Mouse (Mus musculus): ENCODE data around the gene Snrpf. TPM values are rescaled to one million over a fixed set of nuclear protein-coding genes. Genes with fewer than 3 reads are reported as not detected.
A peak's percentile ranks its signal among the peaks of the same experiment; 100 is the strongest.

Gene Snrpf
- polyA plus RNA-seq, 1 experiment from 2014 or later: 53.0 TPM

- no peak for TF ChIP-seq CTCF (IDR thresholded peaks at IDR 0.05; ENCODE audit: low read depth)
- TF ChIP-seq EP300 (IDR thresholded peaks at IDR 0.05; ENCODE audit: low read depth): no peak
- ATAC-seq (no peak), DNase-seq (no peak)
- Histone ChIP-seq H3K27me3 (ENCODE audit: insufficient read depth, low read length) (no peaks in the 10 kb centered on the region), H3K27ac (ENCODE audit: low read depth) (no peak overlapping the region), H3K4me2 (ENCODE audit: low read depth, low read length) (no peak overlapping the region), H3K9me3 (ENCODE audit: low read length) (peaks cover 12% of the 10 kb centered on the region), H3K9ac (replicated peaks) (no peak overlapping the region), H3K36me3 (replicated peaks; ENCODE audit: insufficient read depth, low read length) (no peaks in the 10 kb centered on the region), H3K4me1 (ENCODE audit: insufficient read depth) (no peaks in the 10 kb centered on the region), H3K4me3 (ENCODE audit: low read depth, low read length) (no peak overlapping the region)
- 90% methylated on average over 7 of the region's 7 CpGs for WGBS (ENCODE audit: insufficient replicate concordance)
Measured at GRCm38 (mm10) chr10:93609236-93609635, 19.7 kb upstream of the Snrpf start.

GRCm38 (mm10) chr10:93608051-93608450 lies 18.5 kb upstream of the Snrpf start:
- WGBS (ENCODE audit: insufficient replicate concordance): 70% methylated on average over 9 of the region's 9 CpGs
- no peak for DNase-seq
- ATAC-seq: no peak

GRCm38 (mm10) chr10:93606326-93606725 lies 16.8 kb upstream of the Snrpf start:
- ATAC-seq (no peak), DNase-seq (no peak)
- peaks cover 12% of the 10 kb centered on the region for H3K9me3 ChIP-seq (ENCODE audit: low read length)
- no peak overlapping the region for H3K4me3 ChIP-seq (ENCODE audit: low read depth, low read length)
- H3K4me1 ChIP-seq (ENCODE audit: insufficient read depth): no peaks in the 10 kb centered on the region
- H3K36me3 ChIP-seq (replicated peaks; ENCODE audit: insufficient read depth, low read length): no peaks in the 10 kb centered on the region
- no peak for TF ChIP-seq EP300 (IDR thresholded peaks at IDR 0.05; ENCODE audit: low read depth)
- WGBS (ENCODE audit: insufficient replicate concordance): 86% methylated on average over 9 of the region's 9 CpGs
- no peaks in the 10 kb centered on the region for H3K27me3 ChIP-seq (ENCODE audit: insufficient read depth, low read length)
- no peak overlapping the region for H3K4me2 ChIP-seq (ENCODE audit: low read depth, low read length)
- no peak overlapping the region for H3K9ac ChIP-seq (replicated peaks)
- H3K27ac ChIP-seq (ENCODE audit: low read depth): no peak overlapping the region

More at GRCm38 (mm10) chr10:93608051-93608450, 18.5 kb upstream of the Snrpf start:
- Histone ChIP-seq H3K9me3 (ENCODE audit: low read length) (peaks cover 12% of the 10 kb centered on the region), H3K27me3 (ENCODE audit: insufficient read depth, low read length) (no peaks in the 10 kb centered on the region), H3K36me3 (replicated peaks; ENCODE audit: insufficient read depth, low read length) (no peaks in the 10 kb centered on the region), H3K9ac (replicated peaks) (no peak overlapping the region), H3K27ac (ENCODE audit: low read depth) (no peak overlapping the region), H3K4me1 (ENCODE audit: insufficient read depth) (no peaks in the 10 kb centered on the region), H3K4me2 (ENCODE audit: low read depth, low read length) (no peak overlapping the region), H3K4me3 (ENCODE audit: low read depth, low read length) (no peak overlapping the region)
- TF ChIP-seq EP300 (IDR thresholded peaks at IDR 0.05; ENCODE audit: low read depth) (no peak), CTCF (IDR thresholded peaks at IDR 0.05; ENCODE audit: low read depth) (peak; percentile 58)

- WGBS (ENCODE audit: insufficient replicate concordance): 88% methylated on average over 1 of the region's 1 CpGs
- no peak for ATAC-seq
Measured at GRCm38 (mm10) chr10:93603256-93603655, 13.8 kb upstream of the Snrpf start.

GRCm38 (mm10) chr10:93602309-93602708 lies 12.8 kb upstream of the Snrpf start:
- Histone ChIP-seq H3K4me3 (ENCODE audit: low read depth, low read length) (no peak overlapping the region), H3K27ac (ENCODE audit: low read depth) (no peak overlapping the region), H3K9me3 (ENCODE audit: low read length) (no peaks in the 10 kb centered on the region), H3K9ac (replicated peaks) (no peak overlapping the region), H3K36me3 (replicated peaks; ENCODE audit: insufficient read depth, low read length) (no peaks in the 10 kb centered on the region), H3K4me1 (ENCODE audit: insufficient read depth) (no peaks in the 10 kb centered on the region), H3K4me2 (ENCODE audit: low read depth, low read length) (no peak overlapping the region), H3K27me3 (ENCODE audit: insufficient read depth, low read length) (no peaks in the 10 kb centered on the region)
- ATAC-seq (no peak), DNase-seq (no peak)
- WGBS (ENCODE audit: insufficient replicate concordance): 70% methylated on average over 5 of the region's 5 CpGs
- no peak for TF ChIP-seq EP300 (IDR thresholded peaks at IDR 0.05; ENCODE audit: low read depth)
- no peak for TF ChIP-seq CTCF (IDR thresholded peaks at IDR 0.05; ENCODE audit: low read depth)

More at GRCm38 (mm10) chr10:93603256-93603655, 13.8 kb upstream of the Snrpf start:
- no peak for DNase-seq
- no peak overlapping the region for H3K4me2 ChIP-seq (ENCODE audit: low read depth, low read length)
- peak; percentile 35 for TF ChIP-seq CTCF (IDR thresholded peaks at IDR 0.05; ENCODE audit: low read depth)
- no peak for TF ChIP-seq EP300 (IDR thresholded peaks at IDR 0.05; ENCODE audit: low read depth)
- no peak overlapping the region for H3K27ac ChIP-seq (ENCODE audit: low read depth)
- no peaks in the 10 kb centered on the region for H3K27me3 ChIP-seq (ENCODE audit: insufficient read depth, low read length)
- no peaks in the 10 kb centered on the region for H3K4me1 ChIP-seq (ENCODE audit: insufficient read depth)
- H3K36me3 ChIP-seq (replicated peaks; ENCODE audit: insufficient read depth, low read length): no peaks in the 10 kb centered on the region
- H3K9me3 ChIP-seq (ENCODE audit: low read length): 0 out of 2 replicates have a peak, but pooled peaks cover 3% of the 10 kb centered on the region
- H3K9ac ChIP-seq (replicated peaks): no peak overlapping the region
- no peak overlapping the region for H3K4me3 ChIP-seq (ENCODE audit: low read depth, low read length)

- no peak for ATAC-seq
- no peak overlapping the region for H3K27ac ChIP-seq (ENCODE audit: low read depth)
- H3K36me3 ChIP-seq (replicated peaks; ENCODE audit: insufficient read depth, low read length): no peaks in the 10 kb centered on the region
- no peaks in the 10 kb centered on the region for H3K27me3 ChIP-seq (ENCODE audit: insufficient read depth, low read length)
- no peak overlapping the region for H3K4me3 ChIP-seq (ENCODE audit: low read depth, low read length)
- H3K9me3 ChIP-seq (ENCODE audit: low read length): no peaks in the 10 kb centered on the region
- 70% methylated on average over 3 of the region's 3 CpGs for WGBS (ENCODE audit: insufficient replicate concordance)
- no peak for DNase-seq
- H3K9ac ChIP-seq (replicated peaks): no peak overlapping the region
- no peaks in the 10 kb centered on the region for H3K4me1 ChIP-seq (ENCODE audit: insufficient read depth)
- H3K4me2 ChIP-seq (ENCODE audit: low read depth, low read length): no peak overlapping the region
- no peak for TF ChIP-seq CTCF (IDR thresholded peaks at IDR 0.05; ENCODE audit: low read depth)
- no peak for TF ChIP-seq EP300 (IDR thresholded peaks at IDR 0.05; ENCODE audit: low read depth)
Measured at GRCm38 (mm10) chr10:93596641-93597040, 7.1 kb upstream of the Snrpf start.

GRCm38 (mm10) chr10:93595831-93596230 lies 6.3 kb upstream of the Snrpf start:
- Histone ChIP-seq H3K4me1 (ENCODE audit: insufficient read depth) (no peaks in the 10 kb centered on the region), H3K27ac (ENCODE audit: low read depth) (no peak overlapping the region), H3K36me3 (replicated peaks; ENCODE audit: insufficient read depth, low read length) (no peaks in the 10 kb centered on the region), H3K9me3 (ENCODE audit: low read length) (no peaks in the 10 kb centered on the region), H3K4me2 (ENCODE audit: low read depth, low read length) (no peak overlapping the region), H3K9ac (replicated peaks) (no peak overlapping the region), H3K27me3 (ENCODE audit: insufficient read depth, low read length) (no peaks in the 10 kb centered on the region), H3K4me3 (ENCODE audit: low read depth, low read length) (no peak overlapping the region)
- TF ChIP-seq EP300 (IDR thresholded peaks at IDR 0.05; ENCODE audit: low read depth) (no peak), CTCF (IDR thresholded peaks at IDR 0.05; ENCODE audit: low read depth) (no peak)
- ATAC-seq (no peak), DNase-seq (no peak)
- WGBS (ENCODE audit: insufficient replicate concordance): 52% methylated on average over 4 of the region's 4 CpGs

Data from liver, postnatal 0 days (tissue).